In the genomic region with DNA sequence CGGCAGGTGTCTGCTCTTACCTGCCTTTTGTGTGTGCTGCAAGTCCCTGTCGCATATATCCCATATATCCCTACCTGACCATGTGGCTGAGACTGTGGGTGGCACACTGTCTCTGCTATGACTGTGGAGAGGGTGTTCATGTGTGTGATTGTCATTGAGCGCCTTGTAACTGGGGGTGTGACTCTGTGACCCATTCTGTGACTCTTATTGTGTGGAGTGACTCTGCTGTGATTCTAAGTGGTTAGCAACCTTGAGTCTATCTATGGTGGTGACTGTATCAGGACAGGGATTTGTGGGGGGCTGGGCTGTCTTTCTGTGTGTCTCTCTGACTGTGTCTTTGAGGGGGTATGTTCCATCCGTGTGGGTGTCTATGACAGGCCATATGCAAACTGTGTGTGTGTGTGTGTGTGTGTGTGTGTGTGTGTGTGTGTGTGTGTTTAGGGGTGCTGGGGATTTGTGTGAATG, we compare ENCODE assay signal across 10 mouse cellular contexts. TPM values are rescaled to one million over a fixed set of nuclear protein-coding genes. Genes with fewer than 3 reads are reported as not detected.
A peak's percentile ranks its signal among the peaks of the same experiment; 100 is the strongest.
DNase-seq lines count a peak whose midpoint lies in the region; ATAC-seq lines count a peak whose summit lies in the region.
"Had no signal": no experiment of that assay in that cellular context is flagged by ENCODE, and none has a peak within 500 bp of the region (broad histone marks: within the 10 kb centered on the region; RNA-seq: fewer than 3 reads in every experiment).

No protein-coding gene starts in this region.

- peaks cover 33% of the 10 kb centered on the region for H3K27me3 ChIP-seq in liver, embryonic 12.5 days (replicated peaks)
- no peaks in the 10 kb centered on the region; the same call in 1 of the 2 replicates for H3K27me3 ChIP-seq in hindbrain, embryonic 16.5 days (replicated peaks; ENCODE audit: control insufficient read depth, insufficient read depth, low read length)
- H3K27me3 ChIP-seq in neural tube, embryonic 12.5 days (replicated peaks), result peaks cover 2% of the 10 kb centered on the region; the same call in 1 of the 2 replicates
- H3K27me3 ChIP-seq: Patski had no signal

- no peak overlapping the region for H3K4me3 ChIP-seq in liver, embryonic 12.5 days
- H3K4me3 ChIP-seq in hindbrain, embryonic 16.5 days (ENCODE audit: low read length), result peak overlapping the region; percentile 60
- H3K4me3 ChIP-seq in neural tube, embryonic 12.5 days, result peak overlapping the region; percentile 59

- H3K9ac ChIP-seq in liver, embryonic 12.5 days, result no peak overlapping the region
- H3K9ac ChIP-seq in hindbrain, embryonic 16.5 days (ENCODE audit: low read depth, low read length), result peak overlapping the region; percentile 79
- peak overlapping the region; percentile 80 for H3K9ac ChIP-seq in neural tube, embryonic 12.5 days

- DNase-seq in adrenal gland, adult 2 months, result peak; percentile 40
- no peak for DNase-seq in adrenal gland, adult 8-10 months
- no peak for DNase-seq in liver
- DNase-seq in urinary bladder, postnatal 14 days (ENCODE audit: low spot score), result no peak
- DNase-seq in cerebellum, adult 11 months, result no peak
- DNase-seq: thymus, postnatal 14 days had no signal

- no peaks in the 10 kb centered on the region for H3K9me3 ChIP-seq in liver, embryonic 12.5 days (replicated peaks)
- no peaks in the 10 kb centered on the region for H3K9me3 ChIP-seq in hindbrain, embryonic 16.5 days (ENCODE audit: control insufficient read depth, low read length)
- no peaks in the 10 kb centered on the region for H3K9me3 ChIP-seq in neural tube, embryonic 12.5 days

- no peaks in the 10 kb centered on the region for H3K36me3 ChIP-seq in liver, embryonic 12.5 days
- H3K36me3 ChIP-seq in hindbrain, embryonic 16.5 days (ENCODE audit: control insufficient read depth, insufficient read depth, low read length), result peaks cover 11% of the 10 kb centered on the region
- H3K36me3 ChIP-seq in neural tube, embryonic 12.5 days, result peaks cover 16% of the 10 kb centered on the region

- H3K27ac ChIP-seq in liver, embryonic 12.5 days, result no peak overlapping the region
- H3K27ac ChIP-seq in hindbrain, embryonic 16.5 days (ENCODE audit: low read depth, low read length), result peak overlapping the region; percentile 49; the same call in 1 of the 2 replicates
- no peak overlapping the region for H3K27ac ChIP-seq in neural tube, embryonic 12.5 days

- ATAC-seq in liver, embryonic 12.5 days, result no peak
- ATAC-seq in hindbrain, embryonic 16.5 days, result peak; percentile 32; the same call in 1 of the 2 replicates
- ATAC-seq in neural tube, embryonic 12.5 days (ENCODE audit: low FRiP score, low read depth), result 0 out of 2 replicates have a peak, but pooled peaks have one; percentile 4

- peak overlapping the region; percentile 77; the same call in 1 of the 2 replicates for H3K4me2 ChIP-seq in liver, embryonic 12.5 days
- H3K4me2 ChIP-seq in hindbrain, embryonic 16.5 days (ENCODE audit: low read length), result peak overlapping the region; percentile 67
- H3K4me2 ChIP-seq in neural tube, embryonic 12.5 days (replicated peaks), result peak overlapping the region; percentile 78

- H3K4me1 ChIP-seq in liver, embryonic 12.5 days, result peaks cover 27% of the 10 kb centered on the region
- peaks cover 14% of the 10 kb centered on the region for H3K4me1 ChIP-seq in hindbrain, embryonic 16.5 days (ENCODE audit: control insufficient read depth, insufficient read depth, low read depth, low read length)
- H3K4me1 ChIP-seq in neural tube, embryonic 12.5 days, result peaks cover 12% of the 10 kb centered on the region

- 79% methylated on average over 4 of the region's 4 CpGs for WGBS in liver, embryonic 12.5 days (ENCODE audit: insufficient replicate concordance)
- 54% methylated on average over 4 of the region's 4 CpGs for WGBS in hindbrain, embryonic 16.5 days
- WGBS in neural tube, embryonic 12.5 days, result 81% methylated on average over 4 of the region's 4 CpGs

RNA-seq across cellular contexts. Expression of a gene that starts 0.9 kb away (rescaled TPM):
- 10 to 100 TPM; 21.7 to 31.7 TPM for total RNA-seq in adrenal gland, adult 2 months (2021)
- polyA plus RNA-seq in adrenal gland, adult 2 months (2012; rRNA removed), result 120 and 147 TPM in 2 replicates
- 10 to 100 TPM; 19.6 to 44.0 (median 32.1) TPM for total RNA-seq in adrenal gland, adult 8-10 months (2022)
- 2.3 and 3.1 TPM in 2 replicates for polyA plus RNA-seq in liver, embryonic 12.5 days (2016; fragmentation: Nextera tagmentation; extraction: Ambion mirVana)
- 106 and 115 TPM in 2 replicates for polyA plus RNA-seq in hindbrain, embryonic 16.5 days (2015; fragmentation: Nextera tagmentation; extraction: Ambion mirVana)
- 53.3 and 56.2 TPM in 2 replicates for polyA plus RNA-seq in neural tube, embryonic 12.5 days (2016; fragmentation: Nextera tagmentation; extraction: Ambion mirVana)

RNA-seq across cellular contexts. Expression of a gene that starts 10.4 kb away (rescaled TPM):
- total RNA-seq in adrenal gland, adult 2 months (2021), result 100 to 1,000 TPM; 381 to 452 TPM
- polyA plus RNA-seq in adrenal gland, adult 2 months (2012; rRNA removed), result 1,222 and 1,525 TPM in 2 replicates
- total RNA-seq in adrenal gland, adult 8-10 months (2022), result 100 to 1,000 TPM; 375 to 588 (median 495) TPM
- polyA plus RNA-seq in liver, embryonic 12.5 days (2016; fragmentation: Nextera tagmentation; extraction: Ambion mirVana), result 39.9 and 41.8 TPM in 2 replicates
- polyA plus RNA-seq in hindbrain, embryonic 16.5 days (2015; fragmentation: Nextera tagmentation; extraction: Ambion mirVana), result 56.5 and 61.0 TPM in 2 replicates
- 36.1 and 42.3 TPM in 2 replicates for polyA plus RNA-seq in neural tube, embryonic 12.5 days (2016; fragmentation: Nextera tagmentation; extraction: Ambion mirVana)

RNA-seq across cellular contexts. Expression of a gene that starts 10.5 kb away (rescaled TPM):
- total RNA-seq in adrenal gland, adult 2 months (2021), result 10 to 100 TPM in 1 of 2 experiments, 1 to 10 TPM in 1; 9.4 to 10.5 TPM
- polyA plus RNA-seq in adrenal gland, adult 2 months (2012; rRNA removed), result 17.3 and 24.5 TPM in 2 replicates
- total RNA-seq in adrenal gland, adult 8-10 months (2022), result 10 to 100 TPM in 3 of 4 experiments, 1 to 10 TPM in 1; 8.6 to 27.3 (median 17.7) TPM
- 1.3 and 2.2 TPM in 2 replicates for polyA plus RNA-seq in liver, embryonic 12.5 days (2016; fragmentation: Nextera tagmentation; extraction: Ambion mirVana)
- polyA plus RNA-seq in hindbrain, embryonic 16.5 days (2015; fragmentation: Nextera tagmentation; extraction: Ambion mirVana), result 9.7 and 9.8 TPM in 2 replicates
- 6.4 and 6.6 TPM in 2 replicates for polyA plus RNA-seq in neural tube, embryonic 12.5 days (2016; fragmentation: Nextera tagmentation; extraction: Ambion mirVana)

RNA-seq across cellular contexts. Expression of a gene that starts 17.8 kb away (rescaled TPM):
- 10 to 100 TPM; 14.2 to 18.6 TPM for total RNA-seq in adrenal gland, adult 2 months (2021)
- 12.4 and 20.2 TPM in 2 replicates for polyA plus RNA-seq in adrenal gland, adult 2 months (2012; rRNA removed)
- 10 to 100 TPM; 17.5 to 22.5 (median 20.0) TPM for total RNA-seq in adrenal gland, adult 8-10 months (2022)
- 2.8 and 3.0 TPM in 2 replicates for polyA plus RNA-seq in liver, embryonic 12.5 days (2016; fragmentation: Nextera tagmentation; extraction: Ambion mirVana)
- polyA plus RNA-seq in hindbrain, embryonic 16.5 days (2015; fragmentation: Nextera tagmentation; extraction: Ambion mirVana), result 8.1 and 8.7 TPM in 2 replicates
- polyA plus RNA-seq in neural tube, embryonic 12.5 days (2016; fragmentation: Nextera tagmentation; extraction: Ambion mirVana), result 8.1 and 9.7 TPM in 2 replicates

RNA-seq across cellular contexts. Expression of a gene that starts 19.8 kb away (rescaled TPM):
- total RNA-seq in adrenal gland, adult 2 months (2021), result 10 to 100 TPM; 48.3 to 52.2 TPM
- polyA plus RNA-seq in adrenal gland, adult 2 months (2012; rRNA removed), result 75.9 and 84.8 TPM in 2 replicates
- total RNA-seq in adrenal gland, adult 8-10 months (2022), result 10 to 100 TPM; 43.1 to 64.6 (median 48.1) TPM
- 6.5 TPM in 2 replicates for polyA plus RNA-seq in liver, embryonic 12.5 days (2016; fragmentation: Nextera tagmentation; extraction: Ambion mirVana)
- polyA plus RNA-seq in hindbrain, embryonic 16.5 days (2015; fragmentation: Nextera tagmentation; extraction: Ambion mirVana), result 23.6 and 24.3 TPM in 2 replicates
- polyA plus RNA-seq in neural tube, embryonic 12.5 days (2016; fragmentation: Nextera tagmentation; extraction: Ambion mirVana), result 19.3 and 21.3 TPM in 2 replicates

Comparison
In these comparisons a context has a peak if more than half of its experiments do, and no peak if none do; other contexts are left out.
1. RNA of a gene that starts 0.9 kb away (polyA plus RNA-seq): 120 to 147 TPM in adrenal gland, adult 2 months, 106 to 115 TPM in hindbrain, embryonic 16.5 days and 53.3 to 56.2 TPM in neural tube, embryonic 12.5 days; 2.3 to 3.1 TPM in liver, embryonic 12.5 days; every median in the first group is over 10 times any median in the second.
2. RNA of a gene that starts 10.4 kb away (polyA plus RNA-seq): 1,222 to 1,525 TPM in adrenal gland, adult 2 months; 56.5 to 61.0 TPM in hindbrain, embryonic 16.5 days, 36.1 to 42.3 TPM in neural tube, embryonic 12.5 days and 39.9 to 41.8 TPM in liver, embryonic 12.5 days; every median in the first group is over 10 times any median in the second.
3. Peak in every context shown above with its lines, with median percentiles within 50 percentile points of each other: H3K4me2 ChIP-seq.